Mouse (Mus musculus): ENCODE measurements around the gene Hist1h2ae. TPM values are rescaled to one million over a fixed set of nuclear protein-coding genes. Genes with fewer than 3 reads are reported as not detected.
"Not testable (repeated sequence)": the region's sequence is repeated elsewhere in the genome, so short reads cannot be mapped to it uniquely, and the experiment has no call there.

Gene Hist1h2ae
- total and polyA plus RNA-seq, 2 experiments, result 0.57 to 2.8 TPM

GRCm38 (mm10) chr13:23551931-23552914 lies 18.8 kb downstream of the Hist1h2ae start:
- Histone ChIP-seq H3K4me1 (ENCODE audit: control insufficient read depth, insufficient read depth, low read length) (no peaks in the 10 kb centered on the region; the same call in 1 of the 2 replicates), H3K27ac (replicated peaks; ENCODE audit: insufficient read depth, low read depth, low read length) (no peak overlapping the region), H3K4me3 (ENCODE audit: insufficient read depth, low read depth, low read length) (no peak overlapping the region), H3K27me3 (ENCODE audit: control insufficient read depth, insufficient read depth, low read length) (no peaks in the 10 kb centered on the region), H3K9ac (ENCODE audit: low read depth, low read length) (no peak overlapping the region), H3K79me2 (ENCODE audit: control insufficient read depth, insufficient read depth, low read length) (no peaks in the 10 kb centered on the region), H3K36me3 (ENCODE audit: control insufficient read depth, insufficient read depth, low read length) (no peaks in the 10 kb centered on the region)
- DNase-seq (ENCODE audit: extremely low read depth, low read depth, low spot score), result no peak
- TF ChIP-seq POLR2A (IDR thresholded peaks at IDR 0.05; ENCODE audit: extremely low read depth, insufficient read depth, low read length) (no peak), CTCF (IDR thresholded peaks at IDR 0.05; ENCODE audit: low read depth, low read length) (no peak)
- 44% methylated on average over 8 of the region's 8 CpGs for WGBS

DNA sequence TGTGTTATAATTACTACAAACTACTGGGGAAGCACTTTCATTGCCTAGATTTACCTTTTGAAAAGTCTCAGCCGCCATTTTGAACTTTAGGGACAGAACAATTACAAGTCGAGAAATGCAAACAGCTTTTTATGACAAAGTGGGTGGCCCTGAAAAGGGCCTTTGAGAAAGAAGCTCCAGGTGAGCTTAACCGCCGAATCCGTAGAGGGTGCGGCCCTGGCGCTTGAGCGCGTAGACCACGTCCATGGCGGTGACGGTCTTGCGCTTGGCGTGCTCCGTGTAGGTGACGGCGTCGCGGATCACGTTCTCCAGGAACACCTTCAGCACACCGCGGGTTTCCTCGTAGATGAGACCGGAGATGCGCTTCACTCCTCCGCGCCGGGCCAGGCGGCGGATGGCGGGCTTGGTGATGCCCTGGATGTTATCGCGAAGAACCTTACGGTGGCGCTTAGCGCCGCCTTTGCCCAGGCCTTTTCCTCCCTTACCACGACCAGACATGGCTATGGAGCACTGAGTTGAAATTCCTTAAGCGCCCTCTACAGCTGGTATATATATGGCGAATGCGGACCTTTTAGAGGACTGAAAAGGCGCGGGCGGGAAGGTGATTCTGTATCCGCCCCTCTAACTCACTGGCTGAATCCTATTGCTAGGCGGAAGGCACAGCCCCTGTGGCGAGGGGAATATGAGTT lies 19.7 kb downstream of the Hist1h2ae start, which contains the start of gene Hist1h4f:
Hist1h4f (minus strand) TSS at position 503 of the 689 bp plus-strand sequence.
- not testable (repeated sequence) for H3K79me2 ChIP-seq (ENCODE audit: control insufficient read depth, insufficient read depth, low read length); H3K27me3 ChIP-seq (ENCODE audit: control insufficient read depth, insufficient read depth, low read length); H3K4me1 ChIP-seq (ENCODE audit: control insufficient read depth, insufficient read depth, low read length); H3K27ac ChIP-seq (replicated peaks; ENCODE audit: insufficient read depth, low read depth, low read length); H3K36me3 ChIP-seq (ENCODE audit: control insufficient read depth, insufficient read depth, low read length)
- TF ChIP-seq CTCF (IDR thresholded peaks at IDR 0.05; ENCODE audit: low read depth, low read length), result 0 out of 2 replicates have a peak, but pooled peaks have one; percentile 7
- TF ChIP-seq POLR2A (IDR thresholded peaks at IDR 0.05; ENCODE audit: extremely low read depth, insufficient read depth, low read length), result peak; percentile 64
- H3K9ac ChIP-seq (ENCODE audit: low read depth, low read length), result peak within 1 kb of the TSS; percentile 54
- DNase-seq (ENCODE audit: extremely low read depth, low read depth, low spot score), result peak; percentile 76
- under 1% methylated on average over 47 of the region's 47 CpGs for WGBS
- H3K4me3 ChIP-seq (ENCODE audit: insufficient read depth, low read depth, low read length), result peak within 1 kb of the TSS; percentile 63

GRCm38 (mm10) chr13:23550761-23551145 lies 20.3 kb downstream of the Hist1h2ae start:
- peak overlapping the region; percentile 63; the same call in 1 of the 2 replicates for H3K4me3 ChIP-seq (ENCODE audit: insufficient read depth, low read depth, low read length)
- WGBS, result 11% methylated on average over 3 of the region's 3 CpGs
- no peaks in the 10 kb centered on the region for H3K79me2 ChIP-seq (ENCODE audit: control insufficient read depth, insufficient read depth, low read length)
- no peaks in the 10 kb centered on the region for H3K36me3 ChIP-seq (ENCODE audit: control insufficient read depth, insufficient read depth, low read length)
- H3K27ac ChIP-seq (replicated peaks; ENCODE audit: insufficient read depth, low read depth, low read length), result no peak overlapping the region
- no peaks in the 10 kb centered on the region; the same call in 1 of the 2 replicates for H3K4me1 ChIP-seq (ENCODE audit: control insufficient read depth, insufficient read depth, low read length)
- peak; percentile 23 for DNase-seq (ENCODE audit: extremely low read depth, low read depth, low spot score)
- no peaks in the 10 kb centered on the region for H3K27me3 ChIP-seq (ENCODE audit: control insufficient read depth, insufficient read depth, low read length)
- no peak for TF ChIP-seq POLR2A (IDR thresholded peaks at IDR 0.05; ENCODE audit: extremely low read depth, insufficient read depth, low read length)
- no peak for TF ChIP-seq CTCF (IDR thresholded peaks at IDR 0.05; ENCODE audit: low read depth, low read length)
- no peak overlapping the region for H3K9ac ChIP-seq (ENCODE audit: low read depth, low read length)

DNA sequence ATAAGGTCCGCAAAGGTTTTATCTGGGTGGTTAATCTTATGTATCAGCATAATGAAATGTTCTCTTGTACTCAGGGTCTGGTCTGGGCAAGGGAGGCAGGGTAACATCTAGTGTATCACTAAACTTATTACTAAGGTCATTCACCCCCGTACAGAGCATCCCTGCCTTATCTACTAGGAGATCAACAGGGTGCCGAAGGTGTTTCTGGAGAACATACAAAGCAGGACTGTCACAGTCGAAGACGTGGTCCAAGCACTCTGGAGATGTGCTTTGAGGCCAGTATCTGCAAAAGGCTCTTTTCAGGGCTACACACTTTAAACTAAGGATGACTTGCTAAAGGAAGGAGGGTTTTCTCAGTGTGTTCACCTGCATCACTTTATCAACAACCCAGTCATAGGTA lies 24.3 kb downstream of the Hist1h2ae start:
- DNase-seq (ENCODE audit: extremely low read depth, low read depth, low spot score), result no peak
- Histone ChIP-seq H3K4me1 (ENCODE audit: control insufficient read depth, insufficient read depth, low read length) (peaks cover 1% of the 10 kb centered on the region; the same call in 1 of the 2 replicates), H3K4me3 (ENCODE audit: insufficient read depth, low read depth, low read length) (no peak overlapping the region), H3K36me3 (ENCODE audit: control insufficient read depth, insufficient read depth, low read length) (no peaks in the 10 kb centered on the region), H3K27ac (replicated peaks; ENCODE audit: insufficient read depth, low read depth, low read length) (no peak overlapping the region), H3K79me2 (ENCODE audit: control insufficient read depth, insufficient read depth, low read length) (no peaks in the 10 kb centered on the region), H3K27me3 (ENCODE audit: control insufficient read depth, insufficient read depth, low read length) (no peaks in the 10 kb centered on the region), H3K9ac (ENCODE audit: low read depth, low read length) (no peak overlapping the region)
- WGBS, result 87% methylated on average over 5 of the region's 5 CpGs
- TF ChIP-seq POLR2A (IDR thresholded peaks at IDR 0.05; ENCODE audit: extremely low read depth, insufficient read depth, low read length) (no peak), CTCF (IDR thresholded peaks at IDR 0.05; ENCODE audit: low read depth, low read length) (no peak)

DNA sequence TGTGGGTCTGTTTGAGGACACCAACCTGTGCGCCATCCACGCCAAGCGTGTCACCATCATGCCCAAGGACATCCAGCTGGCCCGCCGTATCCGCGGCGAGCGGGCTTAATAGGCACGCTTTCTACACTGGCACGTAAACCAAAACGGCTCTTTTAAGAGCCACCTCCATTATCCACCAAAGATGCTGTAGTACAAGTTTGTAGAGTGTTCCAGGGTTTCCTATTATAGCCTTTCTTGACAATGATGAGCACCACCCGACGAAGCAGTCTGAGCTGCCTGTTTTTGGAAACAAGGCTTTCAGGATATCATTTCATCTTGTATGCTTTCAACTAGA lies 26.3 kb downstream of the Hist1h2ae start:
- Histone ChIP-seq H3K4me3 (ENCODE audit: insufficient read depth, low read depth, low read length) (peak overlapping the region; percentile 72), H3K9ac (ENCODE audit: low read depth, low read length) (0 out of 2 replicates have a peak overlapping the region, but pooled peaks have one; percentile 54)
- not testable (repeated sequence) for DNase-seq (ENCODE audit: extremely low read depth, low read depth, low spot score); H3K36me3 ChIP-seq (ENCODE audit: control insufficient read depth, insufficient read depth, low read length); H3K4me1 ChIP-seq (ENCODE audit: control insufficient read depth, insufficient read depth, low read length); H3K79me2 ChIP-seq (ENCODE audit: control insufficient read depth, insufficient read depth, low read length); H3K27me3 ChIP-seq (ENCODE audit: control insufficient read depth, insufficient read depth, low read length); H3K27ac ChIP-seq (replicated peaks; ENCODE audit: insufficient read depth, low read depth, low read length)
- WGBS, result 0% methylated on average over 11 of the region's 14 CpGs

All from liver, adult 2 months (tissue).